Mouse (Mus musculus): ENCODE measurements around the gene Rab11fip3. TPM values are rescaled to one million over a fixed set of nuclear protein-coding genes. Genes with fewer than 3 reads are reported as not detected.

Rab11fip3 gene
- total and polyA plus RNA-seq, 2 experiments from 2014 or later = 15.4 to 30.0 TPM

GRCm38 (mm10) chr17:25967652-25968051 lies 101.7 kb downstream of the Rab11fip3 start:
- DNase-seq (no peak), ATAC-seq (no peak)
- 54% methylated on average over 3 of the region's 3 CpGs for WGBS
- Histone ChIP-seq H3K4me3 (ENCODE audit: low read depth, low read length) (no peak overlapping the region), H3K27ac (ENCODE audit: low read depth, low read length) (no peak overlapping the region), H3K9ac (no peak overlapping the region), H3K9me3 (ENCODE audit: low read length) (no peaks in the 10 kb centered on the region), H3K4me2 (ENCODE audit: low read depth) (no peak overlapping the region), H3K4me1 (ENCODE audit: insufficient read depth) (no peaks in the 10 kb centered on the region), H3K36me3 (ENCODE audit: insufficient read depth) (peaks cover 18% of the 10 kb centered on the region), H3K27me3 (ENCODE audit: insufficient read depth, low read length) (no peaks in the 10 kb centered on the region)
- no peak for TF ChIP-seq CTCF (IDR thresholded peaks at IDR 0.05; ENCODE audit: low read depth)

GRCm38 (mm10) chr17:25964271-25964670 lies 105.1 kb downstream of the Rab11fip3 start:
- no peak for DNase-seq
- TF ChIP-seq CTCF (IDR thresholded peaks at IDR 0.05; ENCODE audit: low read depth) = no peak
- ATAC-seq = no peak

GRCm38 (mm10) chr17:25962413-25962905 lies 106.9 kb downstream of the Rab11fip3 start:
- Histone ChIP-seq H3K4me2 (ENCODE audit: low read depth) (no peak overlapping the region), H3K27ac (ENCODE audit: low read depth, low read length) (no peak overlapping the region), H3K27me3 (ENCODE audit: insufficient read depth, low read length) (no peaks in the 10 kb centered on the region), H3K9ac (no peak overlapping the region), H3K4me1 (ENCODE audit: insufficient read depth) (no peaks in the 10 kb centered on the region), H3K4me3 (ENCODE audit: low read depth, low read length) (no peak overlapping the region), H3K36me3 (ENCODE audit: insufficient read depth) (peaks cover 36% of the 10 kb centered on the region), H3K9me3 (ENCODE audit: low read length) (no peaks in the 10 kb centered on the region)
- WGBS = 94% methylated on average over 7 of the region's 7 CpGs
- no peak for DNase-seq
- TF ChIP-seq CTCF (IDR thresholded peaks at IDR 0.05; ENCODE audit: low read depth) = no peak
- ATAC-seq = no peak

More at GRCm38 (mm10) chr17:25964271-25964670, 105.1 kb downstream of the Rab11fip3 start:
- Histone ChIP-seq H3K27ac (ENCODE audit: low read depth, low read length) (no peak overlapping the region), H3K4me3 (ENCODE audit: low read depth, low read length) (no peak overlapping the region), H3K27me3 (ENCODE audit: insufficient read depth, low read length) (no peaks in the 10 kb centered on the region), H3K9ac (no peak overlapping the region), H3K4me1 (ENCODE audit: insufficient read depth) (no peaks in the 10 kb centered on the region), H3K4me2 (ENCODE audit: low read depth) (no peak overlapping the region), H3K9me3 (ENCODE audit: low read length) (no peaks in the 10 kb centered on the region), H3K36me3 (ENCODE audit: insufficient read depth) (peaks cover 29% of the 10 kb centered on the region)
- WGBS = 86% methylated on average over 7 of the region's 7 CpGs

GRCm38 (mm10) chr17:25961566-25961965 lies 107.8 kb downstream of the Rab11fip3 start:
- 96% methylated on average over 5 of the region's 5 CpGs for WGBS
- no peak for TF ChIP-seq CTCF (IDR thresholded peaks at IDR 0.05; ENCODE audit: low read depth)
- H3K27ac ChIP-seq (ENCODE audit: low read depth, low read length) = no peak overlapping the region
- no peak overlapping the region for H3K4me2 ChIP-seq (ENCODE audit: low read depth)
- H3K9me3 ChIP-seq (ENCODE audit: low read length) = no peaks in the 10 kb centered on the region
- ATAC-seq (no peak), DNase-seq (no peak)
- no peak overlapping the region for H3K4me3 ChIP-seq (ENCODE audit: low read depth, low read length)
- H3K9ac ChIP-seq = no peak overlapping the region
- no peaks in the 10 kb centered on the region for H3K4me1 ChIP-seq (ENCODE audit: insufficient read depth)
- peaks cover 36% of the 10 kb centered on the region for H3K36me3 ChIP-seq (ENCODE audit: insufficient read depth)
- no peaks in the 10 kb centered on the region for H3K27me3 ChIP-seq (ENCODE audit: insufficient read depth, low read length)

GRCm38 (mm10) chr17:25959630-25960467 lies 109.5 kb downstream of the Rab11fip3 start:
- Histone ChIP-seq H3K4me3 (ENCODE audit: low read depth, low read length) (no peak overlapping the region), H3K27me3 (ENCODE audit: insufficient read depth, low read length) (no peaks in the 10 kb centered on the region), H3K36me3 (ENCODE audit: insufficient read depth) (peaks cover 36% of the 10 kb centered on the region), H3K9ac (no peak overlapping the region), H3K27ac (ENCODE audit: low read depth, low read length) (no peak overlapping the region), H3K4me2 (ENCODE audit: low read depth) (no peak overlapping the region), H3K9me3 (ENCODE audit: low read length) (no peaks in the 10 kb centered on the region), H3K4me1 (ENCODE audit: insufficient read depth) (no peaks in the 10 kb centered on the region)
- no peak for TF ChIP-seq CTCF (IDR thresholded peaks at IDR 0.05; ENCODE audit: low read depth)
- DNase-seq (no peak), ATAC-seq (no peak)
- WGBS = 92% methylated on average over 23 of the region's 23 CpGs

- no peak overlapping the region for H3K27ac ChIP-seq (ENCODE audit: low read depth, low read length)
- no peaks in the 10 kb centered on the region for H3K4me1 ChIP-seq (ENCODE audit: insufficient read depth)
- peaks cover 33% of the 10 kb centered on the region for H3K36me3 ChIP-seq (ENCODE audit: insufficient read depth)
- no peak for TF ChIP-seq CTCF (IDR thresholded peaks at IDR 0.05; ENCODE audit: low read depth)
- H3K4me3 ChIP-seq (ENCODE audit: low read depth, low read length) = no peak overlapping the region
- DNase-seq (no peak), ATAC-seq (no peak)
- 90% methylated on average over 11 of the region's 11 CpGs for WGBS
- no peaks in the 10 kb centered on the region for H3K9me3 ChIP-seq (ENCODE audit: low read length)
- no peak overlapping the region for H3K9ac ChIP-seq
- no peak overlapping the region for H3K4me2 ChIP-seq (ENCODE audit: low read depth)
- H3K27me3 ChIP-seq (ENCODE audit: insufficient read depth, low read length) = no peaks in the 10 kb centered on the region
Measured at GRCm38 (mm10) chr17:25958771-25959494, 110.4 kb downstream of the Rab11fip3 start.

- no peak for ATAC-seq
- 81% methylated on average over 14 of the region's 14 CpGs for WGBS
Measured at GRCm38 (mm10) chr17:25957586-25958051, 111.7 kb downstream of the Rab11fip3 start.

More at GRCm38 (mm10) chr17:25957586-25958051, 111.7 kb downstream of the Rab11fip3 start:
- Histone ChIP-seq H3K9ac (no peak overlapping the region), H3K36me3 (ENCODE audit: insufficient read depth) (peaks cover 21% of the 10 kb centered on the region), H3K4me2 (ENCODE audit: low read depth) (no peak overlapping the region), H3K4me1 (ENCODE audit: insufficient read depth) (no peaks in the 10 kb centered on the region), H3K27me3 (ENCODE audit: insufficient read depth, low read length) (peaks cover 9% of the 10 kb centered on the region), H3K27ac (ENCODE audit: low read depth, low read length) (no peak overlapping the region), H3K4me3 (ENCODE audit: low read depth, low read length) (no peak overlapping the region), H3K9me3 (ENCODE audit: low read length) (no peaks in the 10 kb centered on the region)
- TF ChIP-seq CTCF (IDR thresholded peaks at IDR 0.05; ENCODE audit: low read depth) = no peak
- no peak for DNase-seq
